Mouse (Mus musculus): ENCODE data around the gene Gabarap.

Gabarap gene

GRCm38 (mm10) chr11:69968793-69969192 is 22.1 kb upstream of the Gabarap start:
- DNase-seq (ENCODE audit: low read depth, low spot score), result no peak

GRCm38 (mm10) chr11:69970222-69970621 is 20.7 kb upstream of the Gabarap start:
- no peak for DNase-seq (ENCODE audit: low read depth, low spot score)

- no peak for DNase-seq (ENCODE audit: low read depth, low spot score)
Measured at GRCm38 (mm10) chr11:69970775-69971174, 20.2 kb upstream of the Gabarap start.

- no peak for DNase-seq (ENCODE audit: low read depth, low spot score)
Measured at GRCm38 (mm10) chr11:69974907-69975306, 16.0 kb upstream of the Gabarap start.

- no peak for DNase-seq (ENCODE audit: low read depth, low spot score)
Measured at GRCm38 (mm10) chr11:69976271-69976670, 14.7 kb upstream of the Gabarap start.

- no peak for DNase-seq (ENCODE audit: low read depth, low spot score)
Measured at GRCm38 (mm10) chr11:69979827-69980195, 11.1 kb upstream of the Gabarap start.

GRCm38 (mm10) chr11:69980196-69981140 is 10.5 kb upstream of the Gabarap start:
- DNase-seq (ENCODE audit: low read depth, low spot score), result peak; percentile 100

- no peak for DNase-seq (ENCODE audit: low read depth, low spot score)
Measured at GRCm38 (mm10) chr11:69981141-69981762, 9.7 kb upstream of the Gabarap start, which contains the start of gene Ctdnep1. Ctdnep1 (plus strand) TSS chr11:69981156.

- no peak for DNase-seq (ENCODE audit: low read depth, low spot score)
Measured at GRCm38 (mm10) chr11:69982225-69982624, 8.7 kb upstream of the Gabarap start, which contains the start of gene Elp5. Elp5 (minus strand) TSS chr11:69982517.

- no peak for DNase-seq (ENCODE audit: low read depth, low spot score)
Measured at GRCm38 (mm10) chr11:69982877-69983276, 8.1 kb upstream of the Gabarap start.

GRCm38 (mm10) chr11:69983377-69983776 is 7.6 kb upstream of the Gabarap start:
- no peak for DNase-seq (ENCODE audit: low read depth, low spot score)

- no peak for DNase-seq (ENCODE audit: low read depth, low spot score)
Measured at GRCm38 (mm10) chr11:69984431-69984830, 6.5 kb upstream of the Gabarap start.

GRCm38 (mm10) chr11:69989949-69990348 is 994 bp upstream of the Gabarap start:
- DNase-seq (ENCODE audit: low read depth, low spot score), result no peak

- DNase-seq (ENCODE audit: low read depth, low spot score), result no peak
Measured at GRCm38 (mm10) chr11:69991711-69992110, 768 bp downstream of the Gabarap start.

- no peak for DNase-seq (ENCODE audit: low read depth, low spot score)
Measured at GRCm38 (mm10) chr11:69992396-69992795, 1.5 kb downstream of the Gabarap start.

- no peak for DNase-seq (ENCODE audit: low read depth, low spot score)
Measured at GRCm38 (mm10) chr11:69992932-69993331, 2.0 kb downstream of the Gabarap start.

- DNase-seq (ENCODE audit: low read depth, low spot score), result peak; percentile 42
Measured at GRCm38 (mm10) chr11:69994401-69995090, 3.6 kb downstream of the Gabarap start.

- peak; percentile 100 for DNase-seq (ENCODE audit: low read depth, low spot score)
Measured at GRCm38 (mm10) chr11:69995391-69995960, 4.5 kb downstream of the Gabarap start, which contains the start of gene Phf23. Phf23 (plus strand) TSS chr11:69995777.

- no peak for DNase-seq (ENCODE audit: low read depth, low spot score)
Measured at GRCm38 (mm10) chr11:69996161-69997061, 5.5 kb downstream of the Gabarap start.

GRCm38 (mm10) chr11:69997070-69997509 is 6.1 kb downstream of the Gabarap start:
- DNase-seq (ENCODE audit: low read depth, low spot score), result peak; percentile 90

Data from ES-CJ7 (cell line).